Mouse (Mus musculus) right cerebral cortex, postnatal 36 days (tissue): ENCODE data around the gene Abcc6.
A peak's percentile ranks its signal among the peaks of the same experiment; 100 is the strongest.
"Not testable (repeated sequence)": the region's sequence is repeated elsewhere in the genome, so short reads cannot be mapped to it uniquely, and the experiment has no call there.

Experiments used
- DNase-seq, 2 experiments: peaks; one replicate each; pipeline ENCODE4 v3.0.0; 2022; ENCODE audit warnings: low spot score in 2 of 2, mixed read lengths in 1 of 2

The Abcc6 gene

GRCm38 (mm10) chr7:45933766-45934165 lies 96.3 kb downstream of the Abcc6 start:
- not testable (repeated sequence) for DNase-seq

GRCm38 (mm10) chr7:45929688-45930087 lies 100.4 kb downstream of the Abcc6 start:
- no peak for DNase-seq

GRCm38 (mm10) chr7:45928626-45929295 lies 101.3 kb downstream of the Abcc6 start:
- no peak for DNase-seq

GRCm38 (mm10) chr7:45924429-45924816 lies 105.7 kb downstream of the Abcc6 start:
- no peak for DNase-seq

GRCm38 (mm10) chr7:45923762-45924428 lies 106.2 kb downstream of the Abcc6 start, which contains the start of gene Ccdc114:
Ccdc114 (plus strand) TSS chr7:45924072.
- peak in 1 of 2 experiments; percentile 16 for DNase-seq

- peak; percentile 91 to 94 for DNase-seq
Observed at GRCm38 (mm10) chr7:45922928-45923761, 107.0 kb downstream of the Abcc6 start.

GRCm38 (mm10) chr7:45921950-45922600 lies 108.0 kb downstream of the Abcc6 start:
- DNase-seq, result no peak

GRCm38 (mm10) chr7:45921242-45921621 lies 108.9 kb downstream of the Abcc6 start, which contains the start of gene Emp3:
Emp3 (minus strand) TSS chr7:45921404.
- no peak for DNase-seq

GRCm38 (mm10) chr7:45920583-45921241 lies 109.4 kb downstream of the Abcc6 start:
- DNase-seq, result no peak

GRCm38 (mm10) chr7:45919761-45920160 lies 110.3 kb downstream of the Abcc6 start:
- DNase-seq, result no peak

GRCm38 (mm10) chr7:45919083-45919671 lies 110.9 kb downstream of the Abcc6 start:
- DNase-seq, result no peak

GRCm38 (mm10) chr7:45917926-45918325 lies 112.2 kb downstream of the Abcc6 start:
- no peak for DNase-seq
